Mouse (Mus musculus) erythroblast, adult 5-6 weeks (primary cell): ENCODE measurements around the gene Slc22a22. TPM values are rescaled to one million over a fixed set of nuclear protein-coding genes. Genes with fewer than 3 reads are reported as not detected.

Experiments
- ATAC-seq: replicated peaks from 2 replicates; pipeline ENCODE4 v1.8.0; 2016; ENCODE audit warnings: moderate number of reproducible peaks, mild to moderate bottlenecking, moderate TSS enrichment, inconsistent platforms; ENCODE audit not compliant: poor library complexity, low FRiP score, severe bottlenecking
- total RNA-seq, 2 experiments: library from RNA; stranded (forward) in 1 of 2; stranded (reverse) in 1 of 2; fragments of 150-400 nt in 1 of 2; fragments of 200-764, 138-1000 nt in 1 of 2; gene quantifications; 2 replicates each; pipeline versions ENCODE4 v1.2.3 to v1.2.4; 2015 to 2017; ENCODE audit warnings: low replicate concordance in 2 of 2

The Slc22a22 gene
- total RNA-seq (2015; ENCODE audit: low replicate concordance) (not detected in 2 replicates), total RNA-seq (2017; ENCODE audit: low replicate concordance) (not detected in 2 replicates)

DNA sequence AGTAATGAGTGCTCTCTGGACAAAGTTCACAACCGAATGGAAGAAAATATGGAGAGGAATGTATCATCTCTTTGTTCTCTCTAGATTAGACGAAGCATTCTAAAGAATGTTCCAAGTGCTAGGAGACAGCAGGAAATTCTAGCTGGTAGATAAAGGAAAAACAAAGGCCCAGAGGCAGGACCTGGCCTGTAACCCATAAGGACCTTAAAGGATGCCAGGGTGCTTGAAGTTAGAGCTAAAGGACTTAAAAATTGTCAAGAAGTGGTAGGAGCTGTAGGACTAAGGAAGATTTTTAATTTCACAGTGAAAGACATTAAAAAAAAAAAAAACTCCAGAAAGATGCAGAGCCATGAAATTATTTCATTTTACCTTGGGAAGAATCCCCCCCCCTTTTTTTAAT, at the start of gene Slc22a22:
Slc22a22 (minus strand) TSS at position 101 of the 400 bp plus-strand sequence.
- ATAC-seq, result no peak

DNA sequence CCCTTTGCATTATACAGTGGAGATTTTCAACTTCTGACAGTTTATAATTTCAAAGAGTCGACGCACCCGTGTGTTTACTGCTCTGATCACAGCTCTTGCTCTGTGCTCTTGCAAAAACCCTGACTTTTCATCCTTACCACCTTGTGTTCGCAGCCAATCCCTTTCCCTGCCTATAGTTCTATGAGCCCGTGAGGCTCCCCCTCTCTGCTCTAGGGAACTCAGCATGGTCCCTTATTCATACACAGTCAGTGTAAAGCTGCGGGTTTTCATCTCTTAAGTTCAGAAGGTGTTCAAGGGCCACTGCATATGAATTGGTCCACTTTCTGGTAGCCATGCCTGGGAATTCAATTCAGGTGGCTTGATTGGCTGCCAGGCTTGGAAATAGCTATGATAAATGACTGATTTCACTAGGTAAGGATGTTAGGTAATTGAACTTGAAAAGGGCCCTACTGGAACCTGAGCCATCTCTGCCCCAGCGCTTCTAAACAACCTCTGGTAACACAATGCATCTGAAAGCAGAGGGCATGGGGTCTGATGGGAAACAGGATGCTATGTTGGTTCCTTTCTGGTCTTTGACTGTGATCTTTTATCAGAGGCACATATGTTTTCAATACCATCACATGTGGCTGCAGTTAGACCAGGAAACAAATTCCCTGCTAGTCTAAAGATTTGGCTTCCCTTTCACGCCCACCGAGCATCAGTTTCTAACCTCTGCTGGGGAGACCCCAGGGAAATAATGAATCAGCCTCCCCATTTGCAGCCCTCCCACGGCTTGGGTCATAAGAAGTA, 46.3 kb upstream of the Slc22a22 start:
- ATAC-seq, result no peak

DNA sequence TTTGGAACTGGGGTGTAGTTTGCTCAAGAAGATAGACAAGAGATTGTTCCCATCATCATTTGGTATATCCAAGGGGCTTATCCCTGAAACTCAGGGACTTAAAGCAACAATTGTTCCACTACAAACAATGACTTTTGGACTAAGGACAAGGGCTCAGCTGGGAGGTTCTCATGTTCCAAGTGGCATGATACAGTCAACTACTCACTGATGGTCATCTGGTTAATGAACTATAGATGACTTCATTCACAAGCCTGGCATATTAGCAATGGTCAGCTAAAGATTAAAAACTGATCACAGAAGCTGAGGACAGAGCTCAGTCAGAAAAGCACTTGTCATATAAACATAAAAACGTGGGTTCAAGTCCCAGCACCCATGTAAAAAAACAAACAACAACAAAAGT, 44.7 kb upstream of the Slc22a22 start:
- ATAC-seq, result no peak

DNA sequence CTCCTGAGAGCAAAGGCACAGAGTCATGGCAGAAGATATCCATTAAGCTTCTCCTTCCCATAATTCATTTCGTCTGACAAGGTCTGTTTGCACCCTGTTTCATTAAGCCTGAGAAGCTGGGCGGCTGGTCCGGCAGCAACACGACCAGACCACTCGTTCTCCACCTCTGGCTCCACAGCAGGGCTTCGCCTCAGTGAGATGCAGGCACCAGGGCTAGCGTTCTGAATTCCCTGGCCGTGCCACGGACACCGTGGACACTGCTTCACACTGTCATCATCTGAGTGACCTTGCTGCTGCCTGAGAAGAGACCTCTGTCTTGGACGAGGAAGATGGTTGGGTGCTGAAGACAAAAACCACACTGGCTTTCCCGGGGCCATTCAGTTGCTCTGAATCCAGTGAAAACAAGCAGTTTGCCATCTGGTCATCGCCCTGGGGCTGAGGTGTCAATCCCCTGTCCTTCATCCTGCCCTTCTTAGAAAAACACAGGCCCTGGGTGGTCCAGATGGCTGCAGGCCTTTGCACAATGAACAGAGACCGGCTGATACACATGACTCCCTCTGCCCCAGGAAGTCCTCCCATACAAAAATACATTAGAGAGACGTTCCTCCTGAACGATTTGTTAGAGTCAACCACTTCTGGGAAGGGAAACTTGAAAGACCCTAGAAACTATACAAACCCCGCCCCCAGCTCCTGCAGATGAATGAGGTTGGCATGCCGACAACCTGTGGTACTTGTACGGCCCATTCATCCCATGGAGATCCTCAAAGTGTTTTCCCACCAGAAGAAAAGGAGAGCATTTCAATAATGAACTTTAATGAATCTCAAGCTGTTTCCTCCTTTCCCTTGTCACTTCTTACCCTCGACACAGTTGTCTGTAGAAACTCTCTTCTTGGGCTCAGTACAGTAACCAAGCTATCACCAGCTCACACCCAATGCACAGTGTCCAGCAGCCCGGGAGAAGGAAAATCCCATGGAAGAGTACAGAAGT, 32.1 kb upstream of the Slc22a22 start:
- ATAC-seq, result no peak

DNA sequence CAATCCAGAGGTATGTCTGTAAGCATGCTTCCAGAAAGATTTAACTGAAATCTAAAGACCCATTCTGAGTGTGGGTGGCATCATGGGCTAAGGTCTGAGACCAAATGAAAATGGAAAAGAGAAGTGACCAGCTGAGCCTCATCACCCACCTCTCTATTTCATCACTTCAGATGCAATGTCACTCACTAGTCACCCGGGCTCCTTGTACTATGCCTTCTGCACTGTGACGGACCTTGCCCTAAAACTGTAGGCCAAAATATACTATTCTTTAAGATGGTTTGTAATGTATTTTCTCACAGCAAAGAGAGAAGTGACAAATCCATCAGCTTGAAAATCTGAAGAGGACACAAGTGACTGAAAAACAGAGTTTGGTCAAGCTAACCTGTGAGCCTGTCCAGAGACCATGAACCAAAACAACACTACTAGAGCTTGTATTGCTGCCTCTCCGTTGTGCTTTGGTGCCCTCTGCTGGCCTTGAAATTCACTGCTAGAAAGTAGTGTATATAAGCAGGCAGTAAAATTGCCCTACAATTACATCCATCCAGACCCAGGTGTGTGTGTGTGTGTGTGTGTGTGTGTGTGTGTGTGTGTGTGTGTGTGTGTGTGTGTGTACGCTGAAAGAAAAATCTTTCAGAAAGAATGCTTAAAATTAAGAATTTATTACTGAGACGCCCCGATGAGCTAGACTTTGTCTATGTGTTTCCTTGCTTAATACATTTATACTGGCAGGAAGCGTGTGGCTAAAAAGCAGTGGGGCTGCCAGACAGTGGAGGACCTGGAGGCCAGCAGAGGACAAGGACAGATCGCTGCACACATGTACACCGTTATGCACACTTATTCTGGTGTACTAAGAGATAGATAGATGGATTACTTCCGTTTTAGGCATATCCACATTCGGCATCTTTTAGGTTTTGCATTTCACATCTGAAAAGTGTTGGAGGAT, 31.1 kb upstream of the Slc22a22 start:
- no peak for ATAC-seq

DNA sequence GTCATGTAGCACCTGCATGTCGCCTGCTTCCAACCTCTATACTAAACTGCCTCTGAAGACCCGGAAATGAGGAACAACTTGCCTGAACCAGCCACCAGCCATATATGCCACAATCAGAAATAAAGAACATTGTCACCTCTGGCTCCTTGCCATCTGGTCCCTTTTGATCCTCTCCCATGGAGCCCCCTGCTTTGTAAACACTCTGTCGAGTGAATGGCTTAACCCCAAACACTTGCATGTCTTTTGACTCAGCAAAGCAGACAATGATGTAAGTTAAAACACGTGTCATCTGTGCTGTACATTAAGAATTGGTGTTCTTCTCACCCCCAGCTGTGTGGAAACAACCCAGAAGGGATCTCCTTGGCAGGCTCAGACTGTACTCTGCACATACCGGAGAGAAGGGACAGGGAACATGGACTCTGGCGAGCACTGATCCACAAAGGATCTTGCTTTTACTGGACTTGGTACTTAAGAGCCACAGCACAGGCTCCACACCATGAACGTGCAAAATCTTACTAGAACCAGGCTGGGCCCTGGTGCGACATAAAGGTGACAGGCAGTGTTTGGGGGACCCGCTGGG, 26.8 kb upstream of the Slc22a22 start:
- no peak for ATAC-seq

DNA sequence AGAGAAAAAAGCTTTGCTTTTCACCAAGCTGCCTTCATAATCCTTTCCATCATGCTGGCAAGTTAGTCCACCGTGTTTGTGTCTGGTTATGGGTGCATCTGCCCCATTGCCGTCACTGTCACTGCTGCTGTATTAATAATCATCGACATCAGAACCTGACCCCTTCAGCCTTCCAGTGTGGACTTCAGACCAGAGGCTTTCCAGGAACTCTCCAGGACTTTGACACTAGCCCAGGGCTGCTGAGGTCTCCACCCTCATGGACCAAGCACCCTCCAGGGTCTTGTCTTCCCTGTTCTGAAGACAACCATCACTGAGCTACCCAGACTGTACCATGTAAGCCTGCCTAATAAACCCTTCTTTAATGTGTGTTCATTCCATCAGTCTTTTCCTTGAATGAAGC, 26.2 kb upstream of the Slc22a22 start:
- no peak for ATAC-seq

DNA sequence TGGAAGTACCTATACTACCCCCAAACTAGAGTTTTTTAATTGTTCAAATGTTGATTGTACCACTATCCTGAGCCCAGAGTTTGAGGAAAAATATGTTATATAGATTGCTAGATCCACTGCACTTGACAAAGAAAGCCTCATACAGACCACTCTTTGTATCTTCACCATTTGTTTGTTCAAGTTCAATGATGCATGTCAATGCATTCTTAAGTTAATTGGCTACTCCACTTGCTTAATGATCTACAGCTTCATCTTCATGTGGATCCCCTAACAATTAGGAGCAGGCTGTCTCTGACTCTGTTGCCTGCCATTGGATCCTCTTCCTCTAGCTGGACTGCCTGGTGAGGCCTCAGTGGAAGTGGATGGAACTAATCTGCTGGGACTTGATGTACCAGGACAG, 24.1 kb upstream of the Slc22a22 start:
- no peak for ATAC-seq

DNA sequence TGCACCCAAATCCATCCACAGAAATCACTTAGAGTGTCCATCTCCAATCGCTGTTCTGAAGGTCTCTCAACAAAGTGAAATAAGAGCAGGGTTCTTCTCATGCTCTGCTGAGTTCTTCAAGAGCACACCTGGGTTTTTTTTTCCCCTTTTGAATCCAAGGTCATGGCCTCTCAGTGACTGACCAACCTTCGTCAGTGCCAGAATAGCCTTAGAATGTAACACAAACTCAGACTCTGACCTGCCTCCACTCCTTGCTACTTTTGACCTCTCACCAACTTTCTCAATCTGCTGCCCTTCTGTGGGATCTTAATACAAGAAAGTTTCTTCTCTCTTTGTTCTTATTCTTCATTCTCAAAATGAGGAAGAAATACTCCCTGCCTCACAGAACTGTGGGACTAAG, 18.7 kb upstream of the Slc22a22 start:
- no peak for ATAC-seq

DNA sequence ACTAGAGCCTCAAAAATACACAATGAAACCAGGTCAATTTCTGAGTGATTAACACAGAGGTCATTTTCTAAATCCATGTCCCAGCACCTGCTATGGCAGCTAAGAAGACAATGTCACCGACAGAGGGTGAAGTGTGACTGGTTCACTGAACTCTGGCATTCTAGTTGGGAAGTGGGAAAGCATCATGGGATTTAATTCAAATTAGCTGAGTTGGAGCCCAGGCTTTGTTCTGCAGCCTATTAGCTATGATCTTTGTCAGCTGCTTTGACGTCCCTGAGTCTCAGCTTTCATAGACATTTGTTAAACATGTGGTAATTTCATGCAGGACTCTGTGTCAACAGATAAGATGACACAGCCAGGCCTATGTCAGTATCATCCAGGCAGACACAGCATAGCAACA, 5.1 kb upstream of the Slc22a22 start:
- no peak for ATAC-seq

DNA sequence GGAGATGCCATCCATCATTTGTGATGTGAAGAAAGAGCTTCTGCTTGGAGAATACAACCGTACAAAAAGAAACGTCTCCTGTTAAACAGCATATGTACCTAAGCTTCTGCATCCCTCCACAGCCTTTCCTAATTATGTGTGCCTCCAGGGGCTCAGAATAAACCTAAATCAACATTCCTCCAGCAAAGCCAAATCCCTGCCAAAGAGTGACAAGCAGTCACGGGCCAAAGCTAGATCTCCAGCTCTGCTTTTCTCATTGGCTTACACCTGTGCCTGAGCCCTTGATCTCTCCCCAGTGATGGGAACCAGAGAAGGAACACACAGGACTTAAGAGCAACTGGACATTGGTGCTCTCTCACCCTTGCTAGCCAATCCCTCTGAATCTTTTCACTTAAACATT, 5.8 kb downstream of the Slc22a22 start:
- no peak for ATAC-seq

DNA sequence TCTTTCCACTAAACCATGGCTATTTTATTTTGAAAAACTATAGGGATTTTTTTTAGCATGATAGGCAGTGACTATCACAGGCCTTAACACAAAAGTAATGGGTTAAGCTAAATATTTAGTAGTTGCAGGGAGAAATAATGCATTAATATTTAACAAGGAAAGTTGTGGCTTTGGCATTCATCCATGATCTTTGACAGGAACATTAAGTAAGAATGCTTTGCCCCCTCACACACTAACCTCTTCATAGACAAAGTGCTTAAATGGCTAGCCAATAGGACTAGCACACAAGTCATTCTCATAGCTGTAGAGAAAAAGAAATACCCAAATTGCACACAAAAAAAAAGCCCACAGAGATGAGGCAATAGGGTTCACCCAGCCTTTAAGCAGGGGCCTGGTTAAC, 11.4 kb downstream of the Slc22a22 start:
- no peak for ATAC-seq

DNA sequence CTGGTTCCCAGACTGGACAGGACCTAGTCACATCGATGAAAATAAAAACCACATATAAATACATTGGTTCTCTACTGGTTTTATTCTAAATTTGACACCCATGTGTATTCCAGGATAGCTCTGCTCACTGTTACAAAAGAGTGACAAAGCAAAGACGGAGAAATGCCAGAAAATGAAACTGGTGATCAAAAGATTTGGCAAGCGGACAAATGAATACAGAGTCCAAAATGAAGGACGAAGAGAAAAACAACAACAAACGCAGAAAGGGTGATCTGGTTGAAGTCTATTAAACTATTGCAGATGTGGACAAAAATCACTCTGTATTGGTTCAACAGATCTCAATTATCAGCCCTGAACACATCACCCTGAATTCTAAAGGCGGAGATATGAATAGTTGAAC, 12.4 kb downstream of the Slc22a22 start:
- ATAC-seq, result no peak

DNA sequence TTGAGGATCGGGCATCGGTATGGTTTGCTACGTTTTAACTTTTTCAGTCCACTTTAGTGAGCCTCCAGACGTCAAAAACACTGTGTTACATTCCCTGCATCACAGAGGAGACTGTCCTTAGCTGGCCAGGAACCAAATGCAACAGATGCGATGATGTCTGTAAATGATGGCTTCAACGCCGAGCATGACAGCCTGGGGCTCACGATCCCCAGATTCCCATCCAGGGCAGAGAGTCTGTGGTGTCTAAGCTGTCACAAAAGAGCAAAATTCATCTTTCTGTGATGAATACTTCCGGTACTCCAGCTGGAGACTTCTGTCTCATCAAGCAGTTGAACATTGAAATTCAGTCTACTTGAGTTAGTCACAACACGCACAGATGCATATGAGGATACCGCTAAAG, 13.4 kb downstream of the Slc22a22 start:
- ATAC-seq, result no peak

DNA sequence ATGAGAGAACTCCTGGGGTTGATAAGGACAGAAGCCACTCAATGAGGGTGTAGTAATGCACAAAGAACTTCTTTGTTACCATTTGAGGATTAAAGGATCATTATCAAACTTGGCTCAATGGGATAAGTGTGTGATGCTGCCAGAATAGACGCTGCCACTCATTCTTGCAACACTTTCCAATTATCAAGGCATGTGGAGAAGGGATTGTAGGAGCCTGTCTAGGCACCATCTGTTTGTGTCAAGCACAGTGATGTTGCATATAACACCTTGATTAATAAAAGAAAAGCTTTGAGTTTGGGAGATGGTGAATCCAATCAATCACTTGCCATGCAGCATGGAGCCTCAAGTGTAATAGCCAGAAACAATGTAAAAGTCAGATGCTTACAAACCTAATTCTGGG, 16.1 kb downstream of the Slc22a22 start:
- ATAC-seq, result no peak

DNA sequence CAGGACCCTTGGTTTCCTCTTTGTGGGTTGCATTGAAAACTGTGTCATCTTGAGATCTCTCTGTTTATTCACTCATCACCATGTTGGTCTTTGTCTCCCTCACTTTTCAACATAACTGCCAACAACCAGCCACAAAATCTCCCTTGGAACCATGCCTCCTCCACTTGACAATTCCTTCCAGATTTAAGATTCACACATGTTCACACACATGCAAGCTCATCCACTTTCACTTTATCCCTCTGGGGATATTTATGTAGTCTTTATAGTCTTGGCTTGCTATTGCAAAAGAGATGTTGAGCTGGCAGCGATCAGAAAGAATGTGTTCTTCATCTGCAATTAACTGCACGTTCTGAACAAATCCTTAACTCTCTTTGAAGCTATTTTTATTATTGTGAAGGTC, 20.1 kb downstream of the Slc22a22 start:
- no peak for ATAC-seq

DNA sequence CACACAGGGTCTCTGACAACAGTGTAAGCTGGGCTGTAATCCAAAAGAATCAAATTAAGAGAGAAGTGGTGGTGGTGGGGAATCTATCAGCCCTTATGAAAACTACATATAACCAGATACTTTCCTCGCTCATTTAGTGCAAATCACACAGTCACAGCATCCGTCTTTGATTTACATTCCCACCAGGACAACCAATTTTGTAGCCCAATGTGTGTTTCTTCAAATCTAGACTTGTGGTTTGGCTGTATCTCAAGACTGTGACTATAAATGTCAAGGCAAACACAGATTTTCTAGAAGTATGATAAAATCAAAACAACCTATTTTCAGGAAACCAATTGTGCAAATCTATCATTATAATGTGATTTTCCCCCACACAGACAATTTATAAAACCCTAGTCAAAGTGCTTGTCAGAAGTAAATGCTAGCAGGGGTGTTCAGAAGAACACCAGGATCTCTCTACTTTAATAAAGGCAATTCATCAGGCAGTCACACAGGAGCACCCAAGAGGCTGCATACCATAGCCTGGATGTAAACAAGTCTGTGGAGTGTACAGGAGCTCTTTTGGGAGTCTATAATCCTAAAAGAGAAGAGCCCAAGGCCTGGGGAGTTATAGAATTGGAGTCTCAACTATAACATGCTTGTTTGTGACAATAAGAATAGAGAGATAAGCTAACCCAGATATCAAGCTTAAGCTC, 42.6 kb downstream of the Slc22a22 start:
- no peak for ATAC-seq

DNA sequence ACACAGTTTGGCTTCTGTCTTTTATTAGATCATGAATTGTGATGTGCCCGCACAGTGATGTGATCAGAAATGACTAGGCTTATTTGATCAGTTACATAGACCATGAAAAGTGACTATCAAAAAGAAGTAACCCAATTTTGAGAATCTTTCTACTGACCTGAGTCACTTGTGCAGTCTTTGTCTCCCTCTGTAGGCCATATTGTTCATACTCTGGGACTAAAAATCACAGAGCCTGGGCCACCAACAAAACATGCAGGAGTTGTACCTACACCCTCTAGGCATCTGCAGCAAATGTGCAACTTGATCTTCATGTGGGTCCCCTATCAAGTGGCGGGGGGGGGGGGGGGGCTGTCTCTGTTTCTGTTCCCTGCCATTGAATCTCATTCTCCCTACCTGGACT, 68.9 kb downstream of the Slc22a22 start:
- no peak for ATAC-seq
